Mouse (Mus musculus) megakaryocyte, embryonic 14.5 days (primary cell): Measurements from ENCODE around the gene Tmem169.

Experiments used
- FLI1 ChIP-seq: IDR thresholded peaks from 2 replicates; pipeline ENCODE4 v1.6.1; 2012; ENCODE audit warnings: low read length, inconsistent platforms, mixed read lengths
- GATA1 ChIP-seq: IDR thresholded peaks from 3 replicates; pipeline ENCODE4 v1.6.1; 2012; ENCODE audit warnings: mixed read lengths, low read length, inconsistent platforms, borderline replicate concordance

DNA sequence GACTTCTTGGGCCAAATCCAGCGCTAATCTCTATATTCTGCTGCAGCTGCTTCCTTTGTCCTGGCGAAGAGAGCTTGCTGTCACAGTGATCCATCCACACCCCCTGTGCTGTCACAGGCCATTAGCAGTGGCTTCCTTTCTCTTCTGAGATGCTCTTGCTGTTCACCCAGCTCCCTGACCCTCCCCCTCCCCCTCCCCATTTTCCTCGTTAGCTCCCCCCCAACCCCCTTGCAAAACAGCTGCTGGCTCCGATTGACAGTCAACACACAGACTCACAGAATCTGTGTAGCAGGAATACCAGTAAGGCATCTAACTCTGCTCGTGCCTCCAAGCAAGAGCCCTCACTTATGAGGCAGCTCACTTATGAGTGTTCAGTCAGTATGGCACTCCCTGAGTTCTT lies 2.7 kb downstream of the Tmem169 start:
- no peak for TF ChIP-seq GATA1
- no peak for TF ChIP-seq FLI1
